Mouse (Mus musculus) liver, postnatal 0 days (tissue): ENCODE results near the gene Mark1. TPM values are rescaled to one million over a fixed set of nuclear protein-coding genes. Genes with fewer than 3 reads are reported as not detected.

Experiments used
- ATAC-seq: fragments of 200-750 bp; cut with Nextera tagmentation; 2 replicates; pipeline ENCODE4 v1.8.0; 2017; ENCODE audit warnings: mild to moderate bottlenecking, moderate library complexity
- DNase-seq: peaks from one replicate; pipeline ENCODE4 v3.0.0-alpha.2; 2016
- H3K27ac ChIP-seq: fragments of 300-500 bp; sonication (generic); 2 replicates; pipeline ENCODE4 v1.5.1; 2014; ENCODE audit warnings: antibody characterized with exemption, moderate library complexity, mild to moderate bottlenecking, low read depth
- H3K27me3 ChIP-seq: fragments of 300-500 bp; sonication (generic); 2 replicates; pipeline ENCODE4 v1.6.1; 2014; ENCODE audit warnings: low read length, control low read depth, mixed read lengths; ENCODE audit not compliant: insufficient read depth
- H3K36me3 ChIP-seq: fragments of 300-500 bp; sonication (generic); replicated peaks from 2 replicates; pipeline ENCODE4 v1.6.1; 2014; ENCODE audit warnings: mild to moderate bottlenecking, control low read depth, low read length, moderate library complexity, mixed read lengths; ENCODE audit not compliant: insufficient read depth
- H3K4me1 ChIP-seq: fragments of 300-500 bp; sonication (generic); 2 replicates; pipeline ENCODE4 v1.6.1; 2014; ENCODE audit warnings: antibody characterized with exemption, mild to moderate bottlenecking, control low read depth; ENCODE audit not compliant: insufficient read depth
- H3K4me2 ChIP-seq: fragments of 300-500 bp; sonication (generic); 2 replicates; pipeline ENCODE4 v1.6.1; 2014; ENCODE audit warnings: low read depth, mild to moderate bottlenecking, low read length, moderate library complexity, mixed read lengths
- H3K4me3 ChIP-seq: fragments of 300-500 bp; sonication (generic); 2 replicates; pipeline ENCODE4 v1.5.1; 2014; ENCODE audit warnings: low read depth, low read length
- H3K9ac ChIP-seq: fragments of 300-500 bp; sonication (generic); replicated peaks from 2 replicates; pipeline ENCODE4 v1.6.1; 2014; ENCODE audit warnings: mild to moderate bottlenecking, moderate library complexity
- H3K9me3 ChIP-seq: fragments of 300-500 bp; sonication (generic); 2 replicates; pipeline ENCODE4 v1.6.1; 2016; ENCODE audit warnings: mild to moderate bottlenecking, control low read depth, low read length, mixed read lengths
- CTCF ChIP-seq: sonication (generic); IDR thresholded peaks from 2 replicates; pipeline ENCODE4 v1.5.1; 2016; ENCODE audit warnings: antibody characterized with exemption, low read depth
- EP300 ChIP-seq: IDR thresholded peaks from 2 replicates; pipeline ENCODE4 v1.6.1; 2016; ENCODE audit warnings: antibody characterized with exemption, low read depth, mild to moderate bottlenecking
- WGBS: fragments of 180-500 bp; shearing (Covaris S2); extraction: QIAGEN DNeasy Blood & Tissue Kit; methylation state at CpG from one replicate; pipeline ENCODE4 v1.1.7; 2014; ENCODE audit not compliant: insufficient replicate concordance; 5-methylcytosine and 5-hydroxymethylcytosine counted together
- polyA plus RNA-seq: library from polyadenylated mRNA; unstranded; fragments of >200 nt; fragmentation: Nextera tagmentation; extraction: Ambion mirVana; gene quantifications from 2 replicates; pipeline ENCODE4 v1.2.1, GENCODE M21; 2015

The Mark1 gene
- polyA plus RNA-seq, result 0.31 TPM in 2 replicates

DNA sequence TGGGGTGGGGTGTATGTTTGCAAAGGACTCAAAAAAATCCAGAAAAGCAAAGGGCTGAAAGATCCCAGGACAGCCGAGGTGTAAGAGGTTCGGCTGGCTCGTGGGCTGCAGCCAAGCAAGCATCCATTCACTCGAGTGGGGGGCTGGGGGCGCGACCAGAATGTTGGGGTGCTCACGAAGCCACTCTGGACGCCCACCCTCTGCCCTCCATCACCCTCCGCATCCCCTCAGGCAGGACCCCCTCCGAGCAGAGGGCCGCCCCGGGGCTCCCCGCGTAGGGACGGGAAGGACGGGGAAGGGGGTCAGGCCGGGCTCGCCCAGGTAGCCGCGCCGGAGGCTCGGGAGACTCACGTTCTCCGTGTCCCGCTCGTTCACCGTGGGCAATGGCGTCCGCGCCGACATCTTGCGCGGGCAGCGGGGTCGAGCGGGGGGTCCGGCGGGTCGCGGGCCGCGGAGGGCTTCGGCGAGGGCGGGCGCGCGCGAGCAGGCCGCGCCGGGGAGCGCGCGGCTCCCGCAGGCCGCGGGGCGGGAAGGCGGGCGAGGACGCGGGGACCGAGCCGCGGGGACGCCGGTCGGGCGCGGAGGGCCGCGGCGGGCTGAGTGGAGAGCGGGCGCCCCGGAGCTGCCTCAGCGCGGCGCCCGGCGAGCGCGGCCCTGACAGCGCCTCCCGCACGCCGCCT lies at the start of gene Mark1:
Mark1 (minus strand) TSS at position 500 of the 680 bp plus-strand sequence.
- no peaks in the 10 kb centered on the region for H3K36me3 ChIP-seq
- peak within 1 kb of the TSS; percentile 51 for H3K9ac ChIP-seq
- 5% methylated on average over 27 of the region's 88 CpGs for WGBS
- peak within 1 kb of the TSS; percentile 51 for H3K4me3 ChIP-seq
- TF ChIP-seq CTCF (no peak), EP300 (no peak)
- no peak within 1 kb of the TSS for H3K27ac ChIP-seq
- DNase-seq, result peak; percentile 26
- peak; percentile 17; the same call in 1 of the 2 replicates for ATAC-seq
- H3K9me3 ChIP-seq, result no peaks in the 10 kb centered on the region
- H3K27me3 ChIP-seq, result peaks cover 36% of the 10 kb centered on the region
- H3K4me2 ChIP-seq, result peak within 1 kb of the TSS; percentile 80
- no peaks in the 10 kb centered on the region for H3K4me1 ChIP-seq

GRCm38 (mm10) chr1:185047516-185048247 lies 48.3 kb upstream of the Mark1 start:
- no peak overlapping the region for H3K27ac ChIP-seq
- DNase-seq, result no peak

GRCm38 (mm10) chr1:185046513-185046912 lies 47.1 kb upstream of the Mark1 start:
- no peak for DNase-seq
- H3K36me3 ChIP-seq, result no peaks in the 10 kb centered on the region

More at GRCm38 (mm10) chr1:185047516-185048247, 48.3 kb upstream of the Mark1 start:
- WGBS, result 63% methylated on average over 12 of the region's 12 CpGs
- Histone ChIP-seq H3K36me3 (no peaks in the 10 kb centered on the region), H3K9ac (no peak overlapping the region), H3K4me1 (no peaks in the 10 kb centered on the region), H3K27me3 (no peaks in the 10 kb centered on the region), H3K4me3 (no peak overlapping the region), H3K4me2 (no peak overlapping the region), H3K9me3 (no peaks in the 10 kb centered on the region)
- ATAC-seq, result no peak
- TF ChIP-seq EP300, result no peak
- no peak for TF ChIP-seq CTCF

DNA sequence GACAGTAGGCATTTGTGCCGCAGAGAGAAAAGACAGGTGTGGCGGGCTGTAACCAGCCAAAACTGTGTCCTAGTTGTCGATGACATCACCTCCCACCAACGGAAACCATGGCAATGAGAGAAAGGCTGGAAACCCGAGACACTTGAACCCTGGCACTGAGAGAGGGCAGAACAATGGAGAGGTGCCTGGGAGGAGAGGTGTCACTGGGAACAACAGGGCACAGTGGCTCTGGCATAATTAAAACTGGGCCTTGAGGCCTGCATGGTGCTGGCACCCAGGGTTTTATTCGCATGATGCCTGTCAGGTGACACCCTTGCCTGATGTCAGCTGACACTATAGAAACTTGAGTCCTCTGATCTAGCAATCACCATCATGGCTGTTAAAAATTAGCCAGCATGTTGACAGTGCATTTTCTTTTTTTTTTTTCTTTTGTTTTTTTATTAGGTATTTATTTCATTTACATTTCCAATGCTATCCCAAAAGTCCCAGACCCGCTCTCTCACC lies 38.9 kb upstream of the Mark1 start:
- no peak overlapping the region for H3K4me2 ChIP-seq
- no peak overlapping the region for H3K9ac ChIP-seq
- no peak overlapping the region for H3K27ac ChIP-seq
- H3K4me3 ChIP-seq, result no peak overlapping the region
- H3K9me3 ChIP-seq, result no peaks in the 10 kb centered on the region
- no peak for TF ChIP-seq EP300
- no peak for TF ChIP-seq CTCF
- no peaks in the 10 kb centered on the region for H3K27me3 ChIP-seq
- ATAC-seq (no peak), DNase-seq (no peak)
- no peaks in the 10 kb centered on the region for H3K4me1 ChIP-seq
- H3K36me3 ChIP-seq, result no peaks in the 10 kb centered on the region
- WGBS, result 68% methylated on average over 7 of the region's 7 CpGs

More at GRCm38 (mm10) chr1:185046513-185046912, 47.1 kb upstream of the Mark1 start:
- ATAC-seq, result no peak
- Histone ChIP-seq H3K9me3 (no peaks in the 10 kb centered on the region), H3K4me1 (no peaks in the 10 kb centered on the region), H3K4me2 (no peak overlapping the region), H3K9ac (no peak overlapping the region), H3K4me3 (no peak overlapping the region), H3K27me3 (no peaks in the 10 kb centered on the region), H3K27ac (no peak overlapping the region)
- WGBS, result 72% methylated on average over 8 of the region's 8 CpGs
- no peak for TF ChIP-seq CTCF
- TF ChIP-seq EP300, result no peak

DNA sequence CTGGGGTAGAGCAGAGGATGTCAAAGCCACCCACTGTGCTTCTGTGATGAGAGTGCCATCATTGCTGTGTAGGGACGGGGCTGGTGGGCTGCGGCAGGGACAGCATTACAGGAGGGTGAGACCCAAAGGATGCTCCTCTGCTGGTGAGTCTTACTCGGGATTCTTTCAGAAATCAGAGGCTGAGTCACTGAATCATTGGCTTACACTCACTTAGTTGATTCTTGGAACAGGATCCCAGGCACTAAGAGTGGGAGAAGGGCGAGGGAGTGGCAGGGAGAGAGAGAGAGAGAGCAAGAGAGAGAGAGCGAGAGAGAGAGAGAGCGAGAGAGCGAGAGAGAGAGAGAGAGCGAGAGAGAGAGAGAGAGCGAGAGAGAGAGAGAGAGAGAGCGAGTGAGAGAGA lies 31.2 kb upstream of the Mark1 start:
- H3K9ac ChIP-seq, result no peak overlapping the region
- H3K4me1 ChIP-seq, result no peaks in the 10 kb centered on the region
- ATAC-seq, result no peak
- no peak overlapping the region for H3K4me2 ChIP-seq
- WGBS, result 84% methylated on average over 10 of the region's 10 CpGs
- no peak for DNase-seq
- no peak overlapping the region for H3K4me3 ChIP-seq
- no peaks in the 10 kb centered on the region for H3K36me3 ChIP-seq
- H3K27me3 ChIP-seq, result no peaks in the 10 kb centered on the region
- H3K9me3 ChIP-seq, result no peaks in the 10 kb centered on the region
- no peak overlapping the region for H3K27ac ChIP-seq
- TF ChIP-seq EP300 (no peak), CTCF (no peak)

DNA sequence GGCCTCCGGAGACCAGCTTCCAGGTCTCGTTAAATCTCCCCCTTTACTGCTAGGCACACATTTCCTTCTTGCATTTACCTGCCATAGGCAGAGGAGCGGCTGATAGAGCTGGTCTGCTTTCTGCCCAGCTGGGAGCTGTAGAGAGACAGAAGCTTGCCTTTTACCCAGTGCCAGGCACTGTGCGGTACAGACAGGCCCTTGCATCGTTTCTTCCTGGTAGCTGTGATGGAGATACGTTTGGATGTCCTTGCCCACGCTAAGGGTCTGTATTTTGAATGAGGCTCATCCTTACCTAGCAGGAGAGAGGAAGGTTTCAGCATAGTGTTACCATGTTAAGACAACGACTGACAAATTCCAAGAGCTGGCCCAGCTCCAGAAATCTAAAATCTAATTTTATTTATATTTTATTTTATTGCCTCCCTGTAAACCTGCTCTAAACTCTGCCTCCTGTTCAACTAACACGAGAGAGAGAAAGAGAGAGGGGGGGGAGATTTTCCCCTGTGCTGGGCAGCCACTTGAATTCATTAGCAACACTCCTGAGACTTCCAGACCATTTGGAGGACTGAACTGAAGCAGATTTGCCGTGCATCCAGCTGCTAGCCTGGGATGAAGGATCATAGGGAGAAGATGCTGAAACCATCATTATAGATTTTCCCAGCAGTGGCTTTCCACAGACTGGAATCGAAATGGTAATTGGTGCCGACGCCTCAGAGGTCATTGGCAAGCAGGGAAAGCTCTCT lies 21.2 kb upstream of the Mark1 start:
- WGBS, result 70% methylated on average over 13 of the region's 13 CpGs
- no peaks in the 10 kb centered on the region for H3K9me3 ChIP-seq
- H3K4me2 ChIP-seq, result no peak overlapping the region
- H3K9ac ChIP-seq, result no peak overlapping the region
- TF ChIP-seq CTCF, result no peak
- no peak for TF ChIP-seq EP300
- no peak overlapping the region for H3K27ac ChIP-seq
- DNase-seq (no peak), ATAC-seq (no peak)
- H3K4me3 ChIP-seq, result no peak overlapping the region
- no peaks in the 10 kb centered on the region for H3K27me3 ChIP-seq
- no peaks in the 10 kb centered on the region for H3K4me1 ChIP-seq
- no peaks in the 10 kb centered on the region for H3K36me3 ChIP-seq
